Mouse (Mus musculus): ENCODE results near the gene Slx1b. TPM values are rescaled to one million over a fixed set of nuclear protein-coding genes. Genes with fewer than 3 reads are reported as not detected.

Gene Slx1b
- total RNA-seq, 2 experiments from 2014 or later: 1.9 to 2.8 TPM

DNA sequence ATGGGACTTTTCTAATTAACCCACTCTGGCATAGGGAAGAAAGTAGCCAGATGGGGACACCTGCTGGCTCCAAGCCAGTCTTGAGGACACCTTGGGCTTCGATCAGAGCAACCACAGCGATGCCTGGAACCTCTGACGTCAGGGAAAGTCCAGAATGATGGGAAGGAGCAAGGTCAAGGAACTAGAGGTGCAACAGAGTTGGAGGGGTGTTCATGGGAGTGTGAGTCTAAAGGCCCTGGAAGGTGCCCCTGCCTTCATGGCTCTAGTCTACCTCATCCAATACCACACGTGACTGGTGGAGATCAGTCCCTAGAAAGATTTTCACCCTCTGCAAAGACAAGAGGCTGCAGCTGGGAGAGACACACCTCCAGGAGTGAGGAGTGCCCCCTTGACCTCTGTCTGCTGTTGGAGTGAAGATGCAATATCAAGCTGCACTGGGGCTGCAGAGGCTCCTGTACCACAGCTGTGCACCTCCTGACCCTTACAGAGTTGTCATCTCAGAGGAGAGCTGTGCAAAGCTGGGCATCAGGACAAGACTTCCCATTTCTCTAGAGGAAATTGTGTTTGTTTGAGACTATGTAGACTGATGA lies 18.9 kb downstream of the Slx1b start:
- DNase-seq (ENCODE audit: low spot score): no peak

DNA sequence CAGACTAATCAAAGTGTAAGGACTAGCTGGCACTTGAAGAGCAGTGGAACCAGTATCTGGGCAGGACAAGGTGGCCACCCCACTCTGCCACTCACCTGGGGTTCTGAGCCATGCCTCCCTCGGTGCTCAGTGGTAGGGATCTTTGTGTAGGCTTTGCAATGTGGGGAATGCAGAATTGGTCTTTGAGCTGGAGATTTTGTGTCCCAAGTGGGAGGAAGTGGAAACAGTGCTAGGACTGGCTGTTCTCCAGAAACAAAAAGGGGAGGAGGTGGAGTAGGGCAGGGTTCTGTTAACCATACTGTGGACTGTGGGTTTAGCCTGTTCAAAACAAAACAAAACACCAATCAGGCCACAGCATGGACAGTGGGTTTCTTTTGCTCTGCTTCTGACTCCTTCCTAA lies 19.4 kb downstream of the Slx1b start, which contains the start of gene Sult1a1:
TSS of gene Sult1a1 (minus strand) at position 226 of the 400 bp plus-strand sequence.
- peak; percentile 84 for DNase-seq (ENCODE audit: low spot score)

DNA sequence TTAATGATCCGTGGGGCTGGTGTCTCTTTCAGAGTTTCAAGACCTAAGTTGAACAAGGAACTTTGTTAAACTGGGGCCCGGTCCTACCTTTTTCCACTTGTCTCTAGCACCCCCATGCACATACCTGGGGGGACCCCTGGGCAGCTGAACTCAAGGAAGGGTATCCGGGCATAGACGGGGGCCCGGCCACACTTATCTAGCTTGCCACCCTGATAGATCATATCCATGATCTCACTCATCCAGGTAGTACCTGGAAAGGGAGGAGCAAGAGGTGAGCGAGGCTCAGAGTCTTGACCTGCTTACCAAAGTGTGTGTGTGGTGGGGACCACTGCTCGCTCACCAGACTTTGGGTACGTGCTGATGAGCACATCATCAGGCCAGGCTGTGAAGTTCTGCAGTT lies 20.5 kb downstream of the Slx1b start:
- no peak for DNase-seq (ENCODE audit: low spot score)

DNA sequence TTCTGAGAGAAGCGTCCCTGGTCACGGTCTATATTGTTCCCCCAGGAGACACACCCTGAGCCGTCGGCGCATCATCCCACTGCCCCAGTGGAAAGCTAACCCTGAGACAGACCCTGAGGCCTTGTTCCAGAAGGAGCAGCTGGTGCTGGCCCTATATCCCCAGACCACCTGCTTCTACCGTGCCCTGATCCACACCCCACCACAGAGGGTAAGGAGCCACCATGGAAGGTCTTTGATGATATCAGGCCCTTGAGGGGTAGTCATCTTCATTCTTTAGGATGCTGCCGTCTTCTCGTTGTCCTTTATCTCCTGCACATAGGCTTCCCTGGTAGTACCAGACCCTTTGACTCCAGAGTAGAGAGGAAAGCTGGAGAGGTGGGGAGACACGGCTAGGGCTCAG lies 23.5 kb downstream of the Slx1b start:
- no peak for DNase-seq (ENCODE audit: low spot score)

DNA sequence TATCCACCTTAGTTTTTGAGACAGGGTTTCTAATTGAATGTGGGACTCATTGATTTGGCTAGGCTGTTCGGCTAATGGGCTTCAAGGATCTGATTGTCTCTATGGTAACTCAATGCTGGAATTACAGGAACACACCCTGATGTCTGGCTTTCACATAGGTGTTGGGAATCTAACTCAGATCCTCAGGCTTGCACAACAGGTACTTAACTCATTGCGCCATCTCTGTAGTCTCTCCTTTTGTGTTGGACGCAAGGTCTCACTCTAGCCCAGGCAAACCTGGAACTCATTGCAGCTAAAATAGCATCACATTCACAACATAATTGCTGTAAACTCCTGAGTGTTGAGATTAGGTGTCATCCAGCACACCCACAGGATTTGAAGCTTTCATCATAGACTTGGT lies 25.4 kb downstream of the Slx1b start:
- DNase-seq (ENCODE audit: low spot score): no peak

DNA sequence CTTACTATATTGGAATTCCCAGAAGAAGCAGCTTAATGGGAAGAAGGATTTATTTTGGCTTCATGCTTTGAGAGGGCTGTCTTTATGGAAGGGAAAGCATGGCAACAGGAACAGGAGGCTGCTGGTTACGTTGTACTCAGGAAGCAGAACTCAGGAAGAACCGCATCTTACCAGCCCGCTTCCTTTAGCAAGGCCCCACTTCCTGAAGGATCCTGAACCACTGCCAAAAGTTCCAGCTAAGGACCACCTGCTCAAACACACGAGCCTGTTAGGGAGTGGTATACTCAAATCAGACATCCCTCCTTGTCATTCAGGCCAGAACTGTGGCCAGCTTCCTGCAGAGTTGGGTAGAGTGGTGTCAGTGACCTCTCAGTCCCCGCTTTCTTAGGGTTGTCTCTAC lies 27.1 kb downstream of the Slx1b start:
- DNase-seq (ENCODE audit: low spot score): no peak

DNA sequence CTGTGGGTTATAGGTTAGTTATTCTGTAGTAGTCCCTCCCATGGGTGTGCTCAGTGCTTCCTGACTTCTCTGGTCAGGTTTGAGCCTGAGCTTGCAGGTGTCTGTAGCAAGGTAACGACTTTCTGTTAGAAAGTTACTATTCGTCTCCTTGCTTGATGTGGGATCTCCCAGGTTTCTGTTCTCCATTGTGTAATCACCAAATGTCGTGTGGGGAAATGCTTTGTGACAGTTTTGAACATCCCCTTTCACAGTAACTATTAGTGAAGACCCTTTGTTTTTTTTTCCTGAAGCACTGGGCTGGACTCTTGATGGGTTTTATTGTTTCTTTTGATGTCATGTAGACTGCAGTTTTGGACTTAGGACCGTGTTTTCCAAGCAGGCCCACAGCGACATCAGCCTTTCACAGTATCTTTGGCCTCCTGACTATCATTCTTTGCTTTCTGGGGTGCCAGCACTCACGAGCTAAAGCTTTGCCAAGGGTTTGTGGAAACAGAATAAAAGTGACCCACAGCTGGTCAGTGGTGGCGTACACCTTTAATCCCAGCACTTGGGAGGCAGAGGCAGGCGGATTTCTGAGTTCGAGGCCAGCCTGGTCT lies 28.0 kb downstream of the Slx1b start:
- no peak for DNase-seq (ENCODE audit: low spot score)

DNA sequence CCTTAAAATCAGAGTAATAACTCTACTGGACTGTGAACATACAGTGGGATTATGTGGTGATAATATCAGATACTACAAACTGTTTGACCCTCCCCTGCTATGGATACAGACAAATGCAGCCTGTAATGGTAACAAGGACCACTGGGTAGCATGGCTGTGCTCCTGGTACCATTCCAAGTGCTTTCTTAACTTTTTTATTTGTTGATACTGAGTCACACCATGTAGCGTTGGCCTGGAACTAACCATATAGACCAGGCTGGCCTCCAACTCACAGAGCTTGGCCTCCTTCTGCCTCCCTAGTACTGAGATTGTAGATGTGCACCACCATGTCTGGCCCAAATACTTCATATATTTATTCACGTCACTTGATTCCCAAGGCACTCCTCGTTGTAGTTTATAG lies 30.3 kb downstream of the Slx1b start:
- DNase-seq (ENCODE audit: low spot score): peak; percentile 51

DNA sequence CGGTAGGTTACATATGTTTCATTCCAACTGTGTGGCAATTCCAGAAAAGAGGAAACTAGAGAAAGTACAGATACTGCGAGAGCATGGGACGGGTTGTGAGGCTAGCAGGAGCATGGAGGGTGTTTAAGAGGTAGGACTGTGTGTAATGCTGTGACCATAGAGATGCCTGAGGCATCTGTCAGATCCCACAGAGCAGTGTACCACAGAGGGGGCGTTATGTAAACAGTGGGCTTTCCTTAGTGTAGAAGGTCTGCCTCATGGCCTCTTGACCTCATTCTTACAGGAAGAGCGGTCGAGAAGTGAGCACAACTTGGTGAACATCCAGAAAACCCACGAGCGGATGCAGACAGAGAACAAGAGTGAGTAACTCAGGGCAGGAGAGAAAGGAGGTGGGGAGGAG lies 31.9 kb downstream of the Slx1b start:
- no peak for DNase-seq (ENCODE audit: low spot score)

DNA sequence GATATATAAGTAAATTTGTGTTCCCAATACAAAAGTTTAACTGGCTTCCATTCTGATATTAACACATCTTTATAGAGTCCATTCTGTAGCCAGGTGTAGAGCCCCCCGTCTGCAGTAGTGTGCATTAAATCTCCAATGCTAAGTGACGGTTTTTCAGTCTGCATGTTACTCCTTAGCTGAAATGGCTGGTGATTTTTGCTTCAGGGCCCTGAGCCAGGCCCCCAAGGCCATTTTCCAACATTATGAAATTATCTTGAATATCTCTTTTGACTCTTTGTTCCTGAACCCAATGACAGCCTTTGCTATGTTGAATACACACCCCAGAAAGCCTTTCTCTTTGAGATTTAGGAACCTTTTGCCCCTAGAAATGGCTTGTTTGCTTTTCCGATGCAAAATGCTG lies 35.8 kb downstream of the Slx1b start:
- no peak for DNase-seq (ENCODE audit: low spot score)

DNA sequence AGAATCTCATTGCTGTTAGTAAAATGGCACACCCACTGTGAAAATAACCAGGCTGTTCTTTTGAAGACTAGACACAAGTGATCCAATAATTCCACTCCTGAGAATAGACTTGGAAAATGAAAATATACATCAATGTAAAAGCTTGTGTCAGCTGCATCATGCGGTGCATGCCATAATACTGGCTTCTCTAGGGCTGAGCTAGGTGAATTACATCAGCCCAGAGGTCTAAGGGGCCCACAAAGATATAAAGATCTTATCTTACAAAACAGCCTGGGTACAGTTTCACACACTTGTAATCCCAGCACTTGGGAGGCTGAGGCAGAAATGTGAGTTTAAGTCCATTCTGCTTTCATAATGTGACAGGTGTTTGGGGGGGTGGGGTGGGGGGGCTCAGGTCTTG lies 38.1 kb downstream of the Slx1b start:
- DNase-seq (ENCODE audit: low spot score): no peak

DNA sequence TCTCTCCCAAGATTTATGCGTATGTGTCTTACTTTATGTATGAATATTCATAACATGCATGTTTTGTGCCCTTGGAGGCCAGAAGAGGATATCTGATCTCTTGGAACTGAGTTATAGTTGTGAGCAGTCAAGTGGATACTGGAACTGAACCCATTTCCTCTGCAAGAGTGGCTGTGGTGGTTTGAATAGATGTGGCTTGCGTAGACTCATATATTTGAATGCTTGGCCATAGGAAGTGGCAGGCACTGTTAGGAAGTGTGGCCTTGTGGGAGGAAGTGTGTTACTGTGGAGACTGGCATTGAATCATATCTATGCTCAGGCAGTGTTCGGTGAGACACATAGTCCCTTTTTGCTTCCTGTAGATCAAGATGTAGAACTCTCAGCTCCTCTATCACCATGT lies 39.9 kb downstream of the Slx1b start:
- DNase-seq (ENCODE audit: low spot score): no peak

DNA sequence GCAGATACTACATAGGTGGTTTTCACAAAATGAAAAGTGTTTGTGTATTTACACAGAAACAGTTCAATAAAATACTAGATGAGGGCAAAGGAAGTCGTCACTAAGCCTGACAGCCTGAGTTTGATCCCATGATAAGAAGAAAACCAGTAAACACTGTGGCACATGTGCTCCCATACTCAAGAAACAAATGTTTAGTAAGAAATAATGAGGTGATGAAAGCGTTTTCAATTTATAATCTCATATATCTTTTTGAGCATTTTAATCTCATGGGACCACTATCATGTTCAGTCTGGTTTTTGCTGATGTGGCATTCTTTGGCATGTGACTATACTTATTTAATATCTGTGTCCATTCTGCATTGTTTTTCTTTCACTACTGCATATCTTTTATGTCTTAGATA lies 41.6 kb downstream of the Slx1b start:
- DNase-seq (ENCODE audit: low spot score): no peak

DNA sequence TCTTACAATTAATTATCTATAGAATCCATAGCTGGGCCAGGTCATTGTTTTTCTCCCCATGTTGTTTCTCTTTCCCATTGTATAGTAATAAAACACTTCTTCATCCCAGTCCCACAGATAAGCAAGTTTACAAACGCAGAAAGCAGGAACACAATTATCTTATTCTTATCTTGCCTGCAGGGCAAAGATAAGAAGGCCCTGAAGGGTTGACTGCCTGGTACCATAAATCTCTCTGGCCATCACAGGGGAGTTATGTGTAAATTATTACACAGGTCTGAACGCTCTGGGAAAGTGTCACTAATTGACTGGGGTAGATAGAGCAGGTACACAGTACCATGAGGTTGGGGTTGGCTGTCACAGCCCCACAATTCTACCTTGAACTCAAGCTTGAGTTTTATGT lies 44.7 kb downstream of the Slx1b start:
- DNase-seq (ENCODE audit: low spot score): no peak

DNA sequence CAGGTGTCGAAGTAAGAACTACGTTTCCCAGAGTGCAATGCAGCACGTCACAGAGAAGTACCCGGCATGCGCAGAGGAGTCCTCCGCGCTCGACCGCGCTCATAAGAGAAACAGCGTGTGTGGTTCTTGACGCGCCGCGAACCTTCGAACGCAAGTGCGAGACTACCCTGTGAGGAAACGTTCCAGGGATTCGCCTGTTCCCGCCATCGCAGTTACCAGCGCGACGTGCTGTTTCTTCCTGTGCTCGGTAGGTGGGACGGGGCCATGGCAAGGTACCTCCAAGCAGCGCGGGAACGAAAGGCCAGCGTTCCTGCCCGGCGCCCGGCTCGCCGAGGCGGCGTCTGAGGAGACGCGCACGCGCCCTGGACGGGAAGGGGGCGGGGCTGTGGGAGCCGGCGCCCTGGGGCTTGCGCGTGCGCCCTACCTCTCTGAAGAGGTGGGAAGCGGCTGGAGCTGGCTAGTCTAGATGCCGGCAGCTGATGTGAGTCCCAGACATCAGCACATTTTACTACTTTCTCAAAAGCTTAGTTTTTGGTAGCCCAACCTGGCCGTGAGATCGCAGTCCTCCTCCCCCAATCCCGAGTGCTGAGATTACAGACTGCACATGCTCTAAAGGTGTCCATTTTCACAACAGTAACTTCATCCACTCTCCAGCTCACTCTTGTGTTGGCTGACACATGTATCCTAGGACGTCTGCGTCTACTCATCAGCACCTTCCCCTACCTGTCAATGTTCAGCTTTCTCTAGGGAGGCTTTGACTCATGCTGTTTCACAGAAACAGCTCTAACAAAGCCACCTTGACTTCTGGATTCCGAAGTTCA lies 46.1 kb downstream of the Slx1b start, which contains the start of gene Sgf29:
TSS of gene Sgf29 (plus strand) at position 79 of the 821 bp plus-strand sequence.
- peak; percentile 91 for DNase-seq (ENCODE audit: low spot score)

DNA sequence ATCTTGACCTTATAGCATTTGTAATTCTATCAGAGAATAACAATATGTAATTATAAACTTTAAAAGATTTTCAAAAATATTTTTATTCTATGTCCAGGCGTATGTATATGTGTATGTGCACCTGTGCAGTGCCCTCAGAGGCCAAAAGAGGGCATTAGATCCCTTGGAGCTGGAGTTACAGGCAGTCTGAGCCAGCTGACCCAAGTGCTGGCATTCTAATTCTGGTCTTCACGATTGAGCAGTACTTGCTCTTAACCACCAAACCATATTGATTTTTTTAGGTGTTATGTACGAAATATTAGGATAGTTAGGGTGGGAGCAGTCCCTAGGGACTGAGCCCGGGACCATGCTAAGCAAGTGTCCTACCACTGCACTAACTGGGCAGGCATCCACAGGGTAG lies 47.1 kb downstream of the Slx1b start:
- DNase-seq (ENCODE audit: low spot score): no peak

DNA sequence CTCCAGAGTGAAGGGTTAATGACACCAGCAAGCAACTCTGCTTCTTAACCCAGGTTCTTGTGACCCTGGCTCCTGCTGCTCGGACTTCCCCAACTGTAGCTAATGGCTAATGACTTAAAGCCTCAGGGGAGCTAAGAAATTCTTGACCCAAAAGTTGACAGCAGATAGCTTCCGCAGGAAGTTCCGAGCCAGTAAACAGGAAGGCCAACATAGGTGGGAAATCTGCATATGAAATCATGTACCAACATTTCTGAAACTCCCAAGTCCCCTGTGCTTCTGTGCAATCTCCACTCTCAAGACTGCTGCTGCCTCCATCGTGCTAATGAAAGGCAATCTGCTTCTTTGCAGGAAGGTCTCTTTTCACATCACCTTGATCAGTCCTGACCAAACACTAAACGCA lies 49.9 kb downstream of the Slx1b start:
- no peak for DNase-seq (ENCODE audit: low spot score)

DNA sequence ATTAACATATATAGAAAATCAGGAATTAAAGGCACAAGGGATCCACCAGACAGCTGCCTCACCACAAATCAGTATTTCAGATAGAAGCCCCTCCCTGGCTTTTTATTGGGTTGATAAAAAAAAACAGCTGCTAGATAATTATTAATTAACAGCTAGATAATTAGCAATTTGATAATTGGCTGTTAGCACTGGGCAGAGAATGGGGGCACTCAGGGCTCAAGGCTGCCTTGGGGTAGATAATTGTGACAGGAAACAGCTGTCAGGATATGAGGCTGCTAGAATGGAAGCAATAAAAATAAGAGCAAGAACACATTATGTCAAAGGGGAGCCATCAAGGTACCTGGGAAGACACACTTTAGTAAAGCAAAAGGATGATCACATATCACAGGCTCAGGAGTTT lies 50.7 kb downstream of the Slx1b start:
- DNase-seq (ENCODE audit: low spot score): no peak

DNA sequence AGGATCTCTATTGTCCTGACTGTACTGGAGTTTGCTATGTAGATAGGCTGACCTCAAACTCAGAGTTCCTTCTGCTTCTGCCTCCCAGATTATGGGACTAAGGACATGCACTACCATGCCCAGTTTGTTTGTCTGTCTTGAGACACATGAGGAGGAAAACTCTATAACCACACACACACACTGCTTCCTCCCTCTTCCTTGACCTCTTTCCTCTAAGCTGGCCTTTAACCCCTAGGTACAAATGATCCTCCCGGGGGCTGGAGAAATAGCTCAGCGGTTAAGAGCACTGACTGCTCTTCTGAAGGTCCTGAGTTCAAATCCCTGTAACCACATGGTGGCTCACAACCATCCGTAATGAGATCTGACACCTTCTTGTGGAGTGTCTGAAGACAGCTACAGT lies 51.2 kb downstream of the Slx1b start:
- DNase-seq (ENCODE audit: low spot score): no peak

DNA sequence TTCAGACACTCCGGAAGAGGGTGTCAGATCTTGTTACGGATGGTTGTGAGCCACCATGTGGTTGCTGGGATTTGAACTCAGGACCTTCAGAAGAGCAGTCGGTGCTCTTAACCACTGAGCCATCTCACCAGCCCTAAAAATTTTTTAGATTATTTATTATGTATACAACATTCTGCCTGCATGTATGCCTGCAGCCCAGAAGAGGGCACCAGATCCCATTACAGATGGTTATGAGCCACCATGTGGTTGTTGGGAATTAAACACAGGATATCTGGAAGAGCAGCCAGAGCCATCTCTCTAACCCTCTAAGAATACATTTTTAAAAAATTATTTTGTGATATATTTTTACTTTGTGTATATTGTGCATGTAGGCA lies 52.4 kb downstream of the Slx1b start:
- peak; percentile 44 for DNase-seq (ENCODE audit: low spot score)

DNA sequence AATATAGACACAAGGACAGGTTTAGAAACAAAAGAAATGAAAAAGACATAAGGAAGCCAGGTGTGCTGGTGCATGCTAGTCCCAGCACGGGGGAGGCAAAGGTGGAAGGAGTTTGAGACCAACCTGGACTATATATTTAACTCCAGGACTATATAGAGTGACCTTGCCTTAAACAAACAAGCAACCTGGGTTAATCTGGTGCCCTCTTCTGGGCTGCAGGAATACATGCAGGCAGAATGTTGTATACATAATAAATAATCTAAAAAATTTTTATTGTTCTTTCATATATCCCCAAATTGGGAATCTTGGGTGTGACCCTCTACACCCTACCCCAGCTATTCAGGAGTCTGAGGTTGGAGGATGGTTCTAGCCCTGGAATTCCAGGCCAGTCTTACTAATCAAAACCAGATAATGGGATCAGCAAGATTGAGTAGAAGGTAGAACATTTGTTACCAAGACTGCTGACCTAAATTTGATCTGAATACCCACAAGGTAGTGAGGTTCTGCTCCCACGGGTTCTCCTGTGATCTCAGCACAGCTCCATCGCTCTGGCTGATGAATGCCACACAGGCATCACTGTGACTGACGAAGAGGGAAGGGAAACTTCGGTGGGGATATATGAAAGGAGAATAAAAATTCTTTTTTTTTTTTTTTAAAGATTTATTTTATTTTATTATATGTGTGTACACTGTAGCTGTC lies 52.9 kb downstream of the Slx1b start:
- DNase-seq (ENCODE audit: low spot score): no peak
